Mouse (Mus musculus) gastrocnemius, postnatal 14 days (tissue): ENCODE results near the gene Rai1. TPM values are rescaled to one million over a fixed set of nuclear protein-coding genes. Genes with fewer than 3 reads are reported as not detected.

Source experiments
- DNase-seq: peaks from one replicate; pipeline ENCODE4 v3.0.0; 2021; ENCODE audit warnings: mixed read lengths
- intact Hi-C: fragments of 180-260 bp; cut with DNase I; formaldehyde crosslinking; loops from one replicate; pipeline ENCODE4 v1.15.1; 2025; ENCODE audit warnings: low total_unique reads
- total RNA-seq, 2 experiments: library from RNA; stranded (reverse); gene quantifications; 2 replicates each; pipeline ENCODE4 v1.2.3; 2021

Rai1 gene
- total RNA-seq, 2 experiments from 2014 or later: 15.9 to 18.3 TPM

DNA sequence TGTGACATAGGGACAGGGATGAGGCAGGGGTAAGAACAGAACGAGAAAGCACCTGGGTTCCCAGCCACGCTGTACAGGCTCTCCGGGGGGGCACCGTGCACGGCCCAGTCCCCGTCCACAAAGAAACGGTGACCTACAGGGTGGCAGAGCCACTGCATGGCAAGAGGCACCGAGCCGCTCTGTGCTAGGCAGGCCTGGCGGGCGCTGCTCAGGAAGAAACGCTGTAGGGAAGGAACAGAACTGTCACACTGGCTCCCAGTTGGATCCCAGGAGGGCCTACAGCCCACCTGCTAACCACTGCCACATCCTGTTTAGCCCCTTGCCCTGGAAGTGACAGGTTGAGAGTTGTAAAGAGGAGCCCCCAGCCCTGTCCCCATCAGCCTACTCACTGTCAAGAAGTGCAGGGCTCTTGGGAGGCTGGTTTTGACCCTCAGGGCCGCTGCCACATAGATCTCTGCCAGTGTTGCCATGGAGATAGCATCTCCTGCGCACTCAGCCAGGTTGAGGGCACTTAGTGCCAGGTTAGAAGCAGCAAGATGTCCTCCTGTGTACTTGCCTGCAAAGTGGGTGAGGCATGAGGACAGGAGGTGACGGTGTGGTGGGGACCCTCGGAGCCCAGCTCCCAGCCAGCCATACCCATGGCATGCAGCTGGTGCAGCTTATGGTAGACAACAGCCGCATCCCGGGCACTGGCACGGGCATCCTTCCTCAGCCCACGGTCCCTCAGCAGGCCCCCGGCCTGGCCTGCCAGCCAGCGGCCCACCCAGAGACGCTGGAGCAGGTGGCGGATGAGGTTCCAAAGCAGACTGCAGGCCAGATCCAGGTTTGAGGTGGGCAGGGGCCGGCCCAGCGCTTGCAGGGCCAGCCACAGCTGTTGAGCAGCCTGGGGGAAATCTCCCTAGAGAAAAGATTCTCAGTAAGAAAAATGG is 98.2 kb downstream of the Rai1 start:
- intact Hi-C loops: loop anchor here (5.0 kb wide), 1 partner anchor 94 kb away; no protein-coding TSS in a partner anchor
- DNase-seq: no peak

DNA sequence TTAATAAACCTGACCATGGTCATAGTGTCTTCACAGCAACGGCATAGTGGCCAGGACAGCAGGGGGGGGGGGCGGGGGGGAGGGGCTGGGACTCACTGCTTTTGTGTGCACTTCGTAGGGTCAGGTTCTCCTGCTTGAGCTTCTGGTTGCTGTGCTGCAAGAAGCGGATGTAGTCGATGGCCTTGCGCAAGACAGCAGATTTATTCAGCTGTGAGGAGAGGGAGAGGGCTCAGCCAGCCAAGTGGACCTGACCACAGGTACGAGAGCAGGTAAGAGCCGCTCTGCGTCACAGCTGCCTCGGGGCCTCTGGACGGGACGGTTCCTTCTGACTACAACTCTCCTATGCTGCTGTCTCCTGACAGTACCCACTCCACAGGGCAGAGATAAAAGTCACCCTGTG is 100.2 kb downstream of the Rai1 start:
- intact Hi-C loops: no loop called here
- no peak for DNase-seq

DNA sequence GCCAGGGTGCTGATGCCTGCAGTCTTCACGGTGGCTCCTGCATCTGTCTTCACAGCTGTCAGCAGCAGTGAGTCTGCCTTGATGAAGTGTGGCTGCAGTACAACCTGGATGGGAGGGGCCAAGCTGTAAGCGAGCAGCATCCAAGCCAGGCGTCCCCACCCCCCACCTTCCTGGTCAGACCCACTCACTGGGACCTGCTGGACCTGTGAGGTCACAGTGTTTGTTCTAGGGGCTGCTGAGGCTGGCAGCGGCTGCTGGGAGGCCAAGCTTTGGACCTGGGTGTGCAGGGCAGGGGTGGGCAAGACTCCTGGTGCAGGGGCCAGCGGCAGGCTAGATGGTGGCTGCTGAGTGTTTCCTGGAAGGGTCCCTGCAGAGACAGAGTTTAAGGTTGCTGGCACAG is 101.4 kb downstream of the Rai1 start:
- intact Hi-C loops: no loop called here
- DNase-seq: no peak

DNA sequence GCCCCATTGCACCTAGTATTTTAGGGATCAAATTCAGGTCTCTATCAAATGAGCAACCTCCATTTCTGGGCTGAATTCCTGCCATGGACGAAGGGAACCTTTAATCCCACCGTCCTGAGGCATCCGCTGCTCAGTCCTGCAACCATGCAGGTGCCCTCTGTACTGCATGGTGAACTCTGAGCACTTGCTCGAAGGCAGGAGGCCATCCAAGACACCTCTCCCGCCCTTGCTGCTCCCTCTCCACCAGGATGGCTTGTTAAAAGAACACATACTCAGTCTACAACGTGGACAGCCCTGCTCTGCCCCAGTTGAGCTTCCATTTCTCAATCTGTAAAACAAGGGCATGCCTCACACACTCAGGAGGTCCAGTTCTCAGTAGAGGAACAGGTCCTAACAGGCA is 103.4 kb downstream of the Rai1 start:
- intact Hi-C loops: no loop called here
- DNase-seq: no peak

DNA sequence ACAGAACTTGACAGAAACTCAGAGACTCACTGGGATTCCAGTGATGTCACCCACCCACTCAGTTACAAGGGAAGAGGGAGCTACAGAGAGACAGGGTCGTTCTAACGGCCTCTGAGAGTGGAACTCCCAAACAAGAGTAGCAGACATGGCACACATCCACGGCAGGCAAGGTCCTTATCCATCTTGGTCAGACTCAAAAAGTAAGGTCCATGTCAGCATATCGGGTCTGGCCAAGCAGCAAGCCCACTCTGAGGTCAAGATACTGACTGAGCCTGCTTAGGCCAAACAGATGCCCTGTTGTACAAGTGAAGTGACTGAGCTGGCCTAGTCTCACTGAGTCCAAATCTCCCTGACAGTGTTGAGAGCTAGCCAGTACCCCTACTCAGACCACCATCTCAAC is 103.9 kb downstream of the Rai1 start:
- DNase-seq: no peak
- intact Hi-C loops: no loop called here

DNA sequence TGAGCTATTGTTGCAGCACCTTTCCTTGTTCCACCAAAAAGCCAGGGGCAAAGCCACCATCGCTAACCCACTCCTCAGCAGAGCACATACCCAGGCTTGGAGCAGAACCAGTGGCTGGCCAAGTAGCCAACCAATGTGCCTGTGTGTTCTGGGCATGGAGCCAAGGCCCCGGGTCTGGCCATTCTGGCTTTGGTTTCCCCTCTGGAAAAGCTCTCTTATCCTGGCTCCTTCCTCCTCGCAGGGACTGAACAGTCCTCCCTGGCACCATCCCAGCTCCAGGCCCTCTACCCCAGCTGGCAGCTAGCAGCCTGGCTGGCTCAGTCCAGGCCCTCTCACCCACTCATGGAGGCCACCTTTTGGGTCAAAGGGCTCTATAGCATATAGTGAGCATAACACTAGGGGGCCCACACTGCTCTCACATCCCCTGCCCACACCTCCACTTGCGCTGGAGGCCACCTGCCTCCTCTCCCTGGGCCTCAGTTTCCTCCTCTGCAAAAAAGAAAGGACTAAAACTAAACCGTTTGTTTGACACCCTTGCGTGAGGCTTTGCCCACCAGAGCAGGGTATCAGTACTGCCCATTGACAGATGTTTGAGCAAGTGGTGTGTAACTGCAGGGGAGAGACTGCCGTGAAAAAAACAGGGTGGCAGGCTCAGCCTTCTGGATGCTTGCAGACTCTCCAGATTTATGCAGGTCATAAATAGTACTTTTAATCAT is 104.6 kb downstream of the Rai1 start:
- intact Hi-C loops: no loop called here
- DNase-seq: peak; percentile 78

DNA sequence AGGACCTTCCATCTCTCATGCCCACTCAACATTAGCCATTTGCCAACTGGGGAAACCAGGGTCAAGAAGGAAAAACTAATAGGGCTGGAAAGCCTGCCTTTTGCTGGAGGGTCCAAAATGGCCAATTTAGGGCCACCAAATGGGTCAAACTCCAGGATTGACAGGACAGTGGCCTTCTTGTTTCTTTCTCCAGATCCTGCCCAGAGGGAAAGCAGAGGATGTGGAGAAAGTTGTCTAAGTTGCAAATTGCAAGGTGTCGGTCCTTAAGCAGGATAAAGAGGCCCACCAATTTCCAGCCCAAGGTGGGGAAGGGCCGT is 105.1 kb downstream of the Rai1 start:
- intact Hi-C loops: no loop called here
- DNase-seq: no peak

DNA sequence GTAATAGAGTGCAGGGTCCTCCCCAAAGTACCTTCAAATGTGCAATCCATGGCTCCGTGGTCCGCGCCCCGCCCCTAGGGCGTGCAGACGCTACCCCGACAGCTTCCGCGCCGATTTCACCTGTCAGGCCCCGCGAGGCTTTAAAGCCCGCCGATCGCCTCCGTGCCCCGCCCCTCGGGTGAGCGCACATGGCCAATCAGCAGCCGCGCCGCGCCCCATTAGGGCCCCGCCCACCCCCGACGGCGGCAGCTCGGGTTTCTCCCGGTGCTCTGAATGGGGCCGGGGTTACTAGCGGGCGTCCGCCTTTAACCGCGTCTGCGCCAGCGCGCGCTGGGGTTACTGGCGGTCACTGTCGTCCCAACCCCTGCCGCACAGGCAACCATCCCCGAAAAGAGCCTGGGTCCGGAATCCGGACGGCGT is 105.5 kb downstream of the Rai1 start:
- DNase-seq: peak; percentile 96
- intact Hi-C loops: no loop called here

DNA sequence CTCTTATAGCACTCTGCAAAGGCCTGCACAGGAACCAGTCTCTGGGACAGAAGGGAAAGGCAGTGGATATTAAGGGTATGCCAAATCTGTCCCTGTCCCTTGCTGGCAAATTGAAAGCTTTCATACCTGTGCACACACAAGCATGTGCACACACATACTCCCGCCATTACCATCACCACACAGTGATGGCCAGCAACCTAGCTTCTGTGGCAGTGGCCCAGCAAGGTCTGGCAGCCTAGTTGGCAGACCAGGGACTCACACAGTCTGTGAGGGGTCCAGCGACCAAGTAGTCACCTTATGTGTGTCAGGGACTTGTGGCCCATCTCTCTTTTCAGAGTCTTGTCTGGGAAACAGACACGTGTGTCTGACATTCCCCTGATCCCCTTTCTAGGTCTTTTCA is 106.3 kb downstream of the Rai1 start:
- intact Hi-C loops: no loop called here
- no peak for DNase-seq

DNA sequence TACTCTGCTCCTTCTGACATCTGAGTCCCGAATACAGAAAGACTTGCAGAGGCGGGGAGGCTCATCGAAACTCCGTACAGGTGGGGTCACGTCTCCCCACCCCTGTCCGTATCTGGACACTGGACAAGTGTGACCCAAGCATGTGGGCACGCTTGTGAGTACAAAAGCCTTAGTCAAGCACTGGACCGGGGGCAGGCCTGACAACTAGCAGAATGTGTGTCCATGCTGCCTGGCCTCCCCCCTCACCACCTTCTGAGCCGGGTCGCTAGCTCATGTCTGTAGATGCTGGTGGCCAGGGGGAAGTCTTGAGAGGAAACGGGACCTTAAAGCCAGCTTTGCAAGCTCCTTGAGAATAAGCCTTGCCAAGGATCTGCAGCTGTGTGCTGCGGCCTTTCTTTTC is 106.9 kb downstream of the Rai1 start:
- intact Hi-C loops: no loop called here
- DNase-seq: no peak

DNA sequence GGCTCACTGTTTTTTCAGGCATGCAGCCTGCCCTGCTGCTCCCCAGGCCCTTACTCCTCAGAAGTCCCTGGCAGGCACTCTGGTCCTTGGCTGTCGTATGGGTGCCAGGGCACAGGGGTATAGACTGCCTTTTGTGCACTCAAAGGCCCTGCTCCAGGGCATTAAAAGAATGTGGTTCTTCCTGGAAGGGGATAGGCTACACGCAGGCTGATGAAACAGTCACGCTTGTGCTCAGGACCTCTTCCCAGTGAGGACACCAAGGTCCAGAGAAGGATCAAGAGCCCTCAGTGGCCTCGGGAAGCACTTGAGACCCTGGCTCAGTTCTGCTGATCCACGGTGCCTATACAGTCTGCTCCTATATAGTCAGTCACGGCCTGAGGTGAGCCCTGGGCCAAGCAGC is 108.5 kb downstream of the Rai1 start:
- no peak for DNase-seq

DNA sequence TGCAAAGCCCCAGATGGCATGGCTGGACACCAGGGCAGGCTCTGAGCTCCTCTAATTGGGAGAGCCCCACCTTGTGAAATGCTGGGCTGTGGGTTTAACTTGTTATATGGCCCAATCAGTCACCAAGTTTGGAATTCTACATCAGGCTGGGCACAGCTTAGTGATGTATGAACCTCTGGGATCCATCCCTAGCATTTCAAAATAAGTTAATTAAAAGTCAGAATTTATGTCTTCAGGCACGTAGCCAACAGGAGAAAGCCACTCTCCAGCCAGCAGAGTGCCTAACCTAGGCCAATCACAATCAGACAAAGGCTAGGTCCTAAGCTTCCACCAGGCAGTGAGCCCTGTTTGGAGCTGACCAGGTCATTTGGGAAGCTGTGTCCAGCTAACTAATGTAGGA is 111.9 kb downstream of the Rai1 start:
- no peak for DNase-seq

More for the DNA sequence above, 108.5 kb downstream of the Rai1 start:
- intact Hi-C loops: no loop called here

DNA sequence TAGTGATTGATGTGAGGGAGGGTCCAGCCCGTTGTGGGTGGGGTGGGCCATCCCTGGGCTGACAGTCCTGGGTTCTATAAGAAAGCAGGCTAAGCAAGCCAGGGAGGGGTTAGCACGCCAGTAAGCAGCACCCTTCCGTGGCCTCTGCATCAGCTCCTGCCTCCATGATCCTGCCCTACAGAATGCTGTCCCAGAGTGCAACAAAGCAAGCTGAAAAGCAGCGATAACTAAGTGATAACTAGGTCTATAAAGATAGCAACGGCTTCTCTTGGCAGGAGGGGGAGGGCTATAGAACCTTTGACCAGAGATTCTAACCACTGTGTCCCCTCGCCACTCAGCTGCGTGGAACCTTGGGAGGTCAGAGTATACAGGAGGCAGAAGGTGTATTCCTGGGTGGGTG is 112.7 kb downstream of the Rai1 start:
- intact Hi-C loops: no loop called here
- no peak for DNase-seq

More for the DNA sequence above, 111.9 kb downstream of the Rai1 start:
- intact Hi-C loops: no loop called here

DNA sequence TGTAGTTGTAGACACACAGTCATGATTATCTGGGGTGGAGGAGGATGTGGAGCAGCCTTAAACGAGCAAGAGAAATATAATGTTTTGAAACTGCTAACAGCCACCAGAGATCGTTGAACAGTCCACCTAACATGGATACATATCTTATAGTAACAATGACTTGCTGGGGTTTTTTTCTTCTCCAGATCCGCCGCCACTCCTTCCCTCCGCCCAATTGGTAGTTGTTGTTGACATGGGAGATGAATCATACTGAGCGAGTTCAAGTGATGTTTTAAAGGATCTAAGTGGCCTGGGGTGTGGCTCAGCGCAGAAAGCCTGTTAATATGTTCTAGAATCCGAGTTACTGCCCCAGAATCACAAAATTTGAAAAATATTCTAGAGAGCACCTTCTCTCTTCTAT is 114.8 kb downstream of the Rai1 start:
- DNase-seq: no peak

DNA sequence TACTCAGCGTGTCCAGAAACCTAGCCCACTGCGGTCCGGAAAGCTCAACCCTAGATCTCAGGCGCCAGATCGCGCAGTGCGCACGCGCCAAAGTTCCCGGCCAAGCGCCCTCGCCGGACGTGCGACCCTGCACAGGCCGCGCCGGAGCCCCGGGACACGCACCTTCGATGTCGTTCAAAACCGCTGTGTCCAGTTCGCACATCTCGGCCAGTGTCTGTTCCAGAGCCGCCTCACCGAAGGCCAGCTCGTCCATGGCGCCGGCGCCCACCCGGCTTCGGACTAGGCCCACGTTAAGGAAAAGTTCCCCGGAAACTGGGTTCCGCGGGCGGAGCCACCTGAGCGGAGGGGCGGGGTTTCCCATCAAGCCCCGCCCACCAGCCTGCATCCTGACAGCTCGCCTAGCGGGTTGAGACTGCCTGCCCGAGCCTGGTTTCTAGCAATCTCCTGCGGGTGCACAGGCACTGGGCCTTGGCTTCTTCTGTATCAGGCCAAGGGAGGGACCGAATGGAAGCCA is 115.5 kb downstream of the Rai1 start:
- DNase-seq: peak; percentile 90
- intact Hi-C loops: no loop called here

More for the DNA sequence above, 114.8 kb downstream of the Rai1 start:
- intact Hi-C loops: no loop called here

DNA sequence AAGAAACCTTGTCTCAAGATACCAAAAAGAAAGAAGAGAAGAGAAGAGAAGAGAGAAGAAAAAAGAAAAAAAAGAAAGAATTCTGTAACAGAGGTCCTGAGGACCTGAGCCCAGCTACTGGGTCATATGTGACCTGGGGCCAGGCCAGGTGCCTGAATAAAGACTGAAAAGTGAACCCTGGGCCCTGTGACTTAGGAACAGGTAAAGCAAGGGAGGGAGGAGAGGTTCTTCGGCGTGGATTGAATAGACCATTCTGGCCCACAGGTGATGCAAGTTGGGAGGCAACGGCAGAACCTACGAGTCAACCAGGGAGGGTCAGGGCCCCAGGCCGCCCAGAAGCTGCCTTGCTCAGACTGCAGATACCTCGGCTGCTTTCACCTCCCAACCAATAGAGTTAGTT is 116.6 kb downstream of the Rai1 start:
- intact Hi-C loops: no loop called here
- no peak for DNase-seq

DNA sequence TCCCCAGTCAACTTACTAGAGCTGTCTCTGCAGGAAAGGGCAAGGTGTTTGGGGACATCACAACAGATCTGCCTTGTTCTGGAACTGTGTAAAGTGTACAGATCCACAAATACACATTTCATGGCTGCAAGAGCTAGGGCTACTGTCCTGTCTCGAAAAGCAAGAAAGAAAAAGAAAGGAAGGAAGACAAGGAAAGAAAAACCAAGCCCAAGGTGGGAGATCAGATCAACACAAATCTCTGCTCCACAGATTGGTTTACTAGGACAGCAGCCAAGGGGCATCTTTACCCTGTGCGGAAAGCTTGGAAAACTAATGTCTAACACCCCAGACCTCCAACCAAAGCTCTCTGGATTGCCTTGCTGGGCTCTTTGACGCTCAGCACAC is 117.3 kb downstream of the Rai1 start:
- intact Hi-C loops: no loop called here
- DNase-seq: no peak

DNA sequence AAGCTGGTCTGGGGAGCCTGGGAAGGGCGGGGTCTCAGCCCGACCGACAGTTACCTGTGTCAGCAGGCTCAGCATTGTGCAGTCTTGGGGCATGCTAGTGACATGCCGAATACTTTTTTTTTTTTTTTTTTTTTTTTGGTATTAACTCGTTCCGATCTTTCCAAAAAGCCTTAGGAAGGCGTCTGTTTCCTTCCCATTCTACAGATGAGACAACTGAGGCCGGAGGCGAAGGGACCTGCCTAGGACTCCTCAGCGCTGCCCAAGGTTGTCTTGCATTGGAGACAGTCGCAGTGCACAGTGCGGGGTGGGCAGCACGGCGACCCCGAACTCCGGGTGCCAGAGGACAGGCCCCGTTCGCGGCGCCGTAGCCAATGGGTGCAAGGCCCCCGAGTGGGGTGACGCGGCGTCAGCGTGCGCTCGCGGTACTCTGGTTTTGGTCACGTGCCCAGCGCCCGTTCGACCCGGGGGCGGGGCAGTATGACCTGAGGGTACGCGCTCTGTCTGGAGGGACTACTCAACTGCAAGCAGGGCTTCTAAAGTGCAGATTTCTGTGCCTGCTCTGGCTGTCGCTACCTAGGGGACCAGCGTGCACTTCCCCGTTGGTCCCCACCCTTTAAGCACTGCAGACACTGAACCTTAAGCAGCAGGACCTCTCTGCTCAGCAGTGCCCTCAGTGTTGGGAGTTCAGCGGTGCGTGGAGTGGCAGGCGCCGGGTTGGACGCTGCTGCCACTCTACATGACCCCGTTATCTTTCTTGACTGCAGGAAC is 117.8 kb downstream of the Rai1 start, which contains the start of gene Srebf1:
Gene Srebf1 (minus strand): TSS at position 113 of the 768 bp plus-strand sequence.
- DNase-seq: peak; percentile 87
- intact Hi-C loops: no loop called here

DNA sequence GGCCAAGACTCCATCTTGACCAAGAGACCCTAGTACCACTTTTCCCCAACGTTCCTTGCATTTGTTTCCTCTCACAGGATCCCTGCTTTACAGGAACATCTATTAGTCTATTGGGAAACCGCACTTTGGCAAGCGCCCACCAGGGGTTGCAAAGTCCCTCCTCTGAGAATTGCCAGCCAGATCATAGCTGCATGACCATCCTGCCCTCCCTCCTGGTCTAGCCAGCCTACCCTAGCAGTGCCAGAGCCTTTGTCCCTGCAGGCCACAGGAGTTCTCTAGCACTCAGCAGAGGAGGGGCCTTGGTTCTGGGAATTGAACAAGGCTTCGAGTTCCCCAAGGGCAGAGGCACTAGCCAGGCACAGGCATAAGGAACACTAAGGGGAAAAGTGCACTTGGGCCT is 119.9 kb downstream of the Rai1 start:
- intact Hi-C loops: no loop called here
- no peak for DNase-seq

DNA sequence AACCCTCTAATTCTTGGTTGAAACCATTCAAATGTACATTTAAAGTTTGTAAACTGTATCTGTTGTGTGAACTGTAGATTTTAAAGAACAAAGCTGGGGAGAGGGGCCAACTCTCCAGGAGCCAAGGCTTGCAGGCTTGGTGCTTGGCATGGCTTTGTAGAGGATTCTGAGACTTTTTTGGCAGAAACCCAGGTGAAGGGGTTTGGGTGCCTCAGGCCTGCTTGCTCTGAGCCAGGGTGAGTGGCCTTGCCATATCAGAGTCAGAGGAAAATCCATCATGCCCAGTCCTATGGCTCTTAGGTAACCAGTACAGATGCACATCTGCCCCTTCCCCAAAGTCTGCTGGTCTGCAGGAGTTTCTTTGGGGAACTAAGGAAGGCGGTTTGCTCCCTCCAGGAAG is 121.1 kb downstream of the Rai1 start:
- no peak for DNase-seq
- intact Hi-C loops: no loop called here
